Mouse (Mus musculus) kidney, adult 2 months (tissue): ENCODE measurements around the gene Fbxl19. TPM values are rescaled to one million over a fixed set of nuclear protein-coding genes. Genes with fewer than 3 reads are reported as not detected.
A peak's percentile ranks its signal among the peaks of the same experiment; 100 is the strongest.
"Not testable (repeated sequence)": the region's sequence is repeated elsewhere in the genome, so short reads cannot be mapped to it uniquely, and the experiment has no call there.

Source experiments
- DNase-seq: peaks from one replicate; pipeline ENCODE4 v3.0.0; 2021
- H3K27ac ChIP-seq: fragments of 200-500 bp; 2 replicates; pipeline ENCODE4 v1.5.1; 2012; ENCODE audit warnings: low read depth, low read length, control low read depth, inconsistent platforms; ENCODE audit not compliant: insufficient read depth
- H3K27me3 ChIP-seq: fragments of 200-500 bp; replicated peaks from 2 replicates; pipeline ENCODE4 v1.6.1; 2012; ENCODE audit warnings: mild to moderate bottlenecking, moderate library complexity, low read length, inconsistent platforms; ENCODE audit not compliant: control insufficient read depth, insufficient read depth
- H3K36me3 ChIP-seq: fragments of 200-500 bp; 2 replicates; pipeline ENCODE4 v1.6.1; 2012; ENCODE audit warnings: mild to moderate bottlenecking, moderate library complexity, low read length, inconsistent platforms; ENCODE audit not compliant: control insufficient read depth, insufficient read depth
- H3K4me1 ChIP-seq: fragments of 200-500 bp; 2 replicates; pipeline ENCODE4 v1.6.1; 2011; ENCODE audit warnings: low read length; ENCODE audit not compliant: control insufficient read depth, insufficient read depth
- H3K4me3 ChIP-seq: fragments of 200-500 bp; 2 replicates; pipeline ENCODE4 v1.5.1; 2011; ENCODE audit warnings: mild to moderate bottlenecking, low read depth, low read length, control low read depth; ENCODE audit not compliant: insufficient read depth
- CTCF ChIP-seq: fragments of 200-500 bp; conservative IDR thresholded peaks from 2 replicates; pipeline ENCODE4 v1.5.1; 2011; ENCODE audit warnings: low read depth, mild to moderate bottlenecking, control low read depth, low read length, moderate library complexity, mixed read lengths; ENCODE audit not compliant: insufficient read depth, insufficient read length
- POLR2A ChIP-seq: fragments of 200-500 bp; IDR thresholded peaks from one replicate; pipeline ENCODE4 v1.6.1; 2011; ENCODE audit warnings: low read depth, low read length, control low read depth
- WGBS: fragments of 180-500 bp; shearing (Covaris S2); methylation state at CpG from one replicate; pipeline ENCODE4 v1.1.7; 2018; 5-methylcytosine and 5-hydroxymethylcytosine counted together
- polyA plus RNA-seq: library from polyadenylated mRNA; depleted of rRNA; stranded (reverse); fragments of >200 nt; gene quantifications from 2 replicates; pipeline ENCODE4 v1.2.3, GENCODE M21; 2012

Fbxl19 gene
- polyA plus RNA-seq, 1 experiment, result 14.6 TPM

DNA sequence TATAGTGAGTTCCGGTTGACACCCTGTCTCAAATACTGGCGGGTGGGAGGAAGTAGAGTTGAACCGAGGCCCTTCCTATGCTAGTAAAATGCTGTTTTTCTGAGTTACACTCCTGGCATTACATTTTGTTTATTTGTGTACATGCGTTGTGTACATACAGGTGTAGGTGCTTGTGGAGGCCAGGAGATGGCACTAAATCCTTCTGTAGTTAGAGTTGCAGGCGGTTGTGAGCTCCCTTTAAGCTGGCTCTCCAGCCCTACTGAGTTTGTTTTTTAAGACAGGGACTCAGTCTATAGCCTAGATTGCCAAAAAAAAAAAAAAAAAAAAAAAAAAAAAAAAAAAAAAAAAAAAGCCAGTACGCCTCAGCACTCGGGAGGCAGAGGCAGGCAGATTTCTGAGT lies 16.4 kb upstream of the Fbxl19 start:
- Histone ChIP-seq H3K36me3 (no peaks in the 10 kb centered on the region), H3K27me3 (no peaks in the 10 kb centered on the region), H3K4me1 (no peaks in the 10 kb centered on the region), H3K4me3 (no peak overlapping the region), H3K27ac (no peak overlapping the region)
- no peak for DNase-seq
- TF ChIP-seq CTCF, result peak; percentile 9; the same call in 1 of the 2 replicates
- TF ChIP-seq POLR2A, result no peak
- 83% methylated on average over 7 of the region's 7 CpGs for WGBS

DNA sequence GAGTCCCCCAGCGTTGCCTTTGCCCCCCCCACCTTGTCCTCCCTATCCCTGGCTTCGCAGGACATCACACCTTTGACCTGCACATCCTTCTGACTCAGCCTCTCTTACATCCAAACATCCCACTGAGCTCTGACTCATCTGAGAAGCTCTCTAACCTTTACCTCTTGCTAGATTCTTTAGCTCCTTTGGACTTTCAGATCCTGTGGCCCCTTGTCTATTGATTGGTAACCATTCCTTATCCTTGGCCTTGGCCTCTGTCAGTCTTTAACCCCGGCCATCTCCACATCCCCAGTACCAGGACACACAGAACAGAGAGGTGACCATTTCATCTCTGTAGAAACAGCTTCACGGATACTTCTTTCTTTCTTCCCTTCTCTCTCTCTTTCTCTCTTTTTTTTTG lies 14.2 kb upstream of the Fbxl19 start:
- TF ChIP-seq POLR2A (no peak), CTCF (no peak)
- 67% methylated on average over 4 of the region's 4 CpGs for WGBS
- Histone ChIP-seq H3K27me3 (no peaks in the 10 kb centered on the region), H3K27ac (no peak overlapping the region), H3K36me3 (no peaks in the 10 kb centered on the region), H3K4me1 (no peaks in the 10 kb centered on the region), H3K4me3 (no peak overlapping the region)
- DNase-seq, result no peak

DNA sequence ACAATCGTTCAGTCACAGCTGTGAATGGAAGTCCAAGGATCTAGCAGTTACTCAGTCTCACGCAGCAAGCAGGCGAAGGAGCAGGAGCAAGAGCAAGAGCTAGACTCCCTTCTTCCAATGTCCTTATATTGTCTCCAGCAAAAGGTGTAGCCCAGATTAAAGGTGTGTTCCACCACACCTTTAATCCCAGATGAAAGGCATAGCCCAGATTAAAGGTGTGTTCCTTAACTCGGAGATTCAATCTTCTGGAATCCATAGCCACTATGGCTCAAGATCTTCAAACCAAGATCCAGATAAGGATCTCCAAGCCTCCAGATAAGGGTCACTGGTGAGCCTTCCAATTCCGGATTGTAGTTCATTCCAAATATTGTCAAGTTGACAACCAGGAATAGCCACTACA lies 12.3 kb upstream of the Fbxl19 start, which contains the start of gene Ctf2:
Gene Ctf2, minus strand, starts transcription at position 101 of the 400 bp plus-strand sequence.
- WGBS, result 100% methylated on average over 1 of the region's 5 CpGs
- not testable (repeated sequence) for H3K4me3 ChIP-seq

DNA sequence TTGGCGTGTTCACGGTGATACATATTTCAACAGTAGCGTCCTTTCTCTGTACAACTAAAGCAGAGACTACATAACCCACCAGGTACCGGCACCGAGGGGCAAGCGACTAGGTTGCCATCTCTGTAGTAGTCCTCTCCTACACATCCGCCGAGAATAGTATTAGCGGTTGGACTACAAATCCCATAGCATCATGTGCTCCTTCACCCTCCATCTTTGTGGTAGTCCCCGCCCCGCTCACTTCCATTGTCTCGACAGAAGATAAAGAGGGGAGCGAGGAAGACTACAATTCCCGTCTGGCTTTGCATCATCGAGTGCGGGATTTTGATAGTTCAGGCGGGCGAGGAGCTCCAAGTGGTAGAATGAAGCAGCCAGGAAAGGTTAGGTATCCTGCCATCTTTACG lies 908 bp downstream of the Fbxl19 start:
- Histone ChIP-seq H3K4me1 (peaks cover 3% of the 10 kb centered on the region; the same call in 1 of the 2 replicates), H3K4me3 (peak overlapping the region; percentile 87), H3K27me3 (no peaks in the 10 kb centered on the region), H3K36me3 (no peaks in the 10 kb centered on the region), H3K27ac (peak overlapping the region; percentile 77)
- no peak for TF ChIP-seq POLR2A
- TF ChIP-seq CTCF, result 0 out of 2 replicates have a peak, but pooled peaks have one; percentile 0
- peak; percentile 98 for DNase-seq
- under 1% methylated on average over 19 of the region's 19 CpGs for WGBS

More for the DNA sequence above, 12.3 kb upstream of the Fbxl19 start, which contains the start of gene Ctf2:
- not testable (repeated sequence) for DNase-seq, H3K4me1 ChIP-seq, H3K27ac ChIP-seq, H3K36me3 ChIP-seq, H3K27me3 ChIP-seq

DNA sequence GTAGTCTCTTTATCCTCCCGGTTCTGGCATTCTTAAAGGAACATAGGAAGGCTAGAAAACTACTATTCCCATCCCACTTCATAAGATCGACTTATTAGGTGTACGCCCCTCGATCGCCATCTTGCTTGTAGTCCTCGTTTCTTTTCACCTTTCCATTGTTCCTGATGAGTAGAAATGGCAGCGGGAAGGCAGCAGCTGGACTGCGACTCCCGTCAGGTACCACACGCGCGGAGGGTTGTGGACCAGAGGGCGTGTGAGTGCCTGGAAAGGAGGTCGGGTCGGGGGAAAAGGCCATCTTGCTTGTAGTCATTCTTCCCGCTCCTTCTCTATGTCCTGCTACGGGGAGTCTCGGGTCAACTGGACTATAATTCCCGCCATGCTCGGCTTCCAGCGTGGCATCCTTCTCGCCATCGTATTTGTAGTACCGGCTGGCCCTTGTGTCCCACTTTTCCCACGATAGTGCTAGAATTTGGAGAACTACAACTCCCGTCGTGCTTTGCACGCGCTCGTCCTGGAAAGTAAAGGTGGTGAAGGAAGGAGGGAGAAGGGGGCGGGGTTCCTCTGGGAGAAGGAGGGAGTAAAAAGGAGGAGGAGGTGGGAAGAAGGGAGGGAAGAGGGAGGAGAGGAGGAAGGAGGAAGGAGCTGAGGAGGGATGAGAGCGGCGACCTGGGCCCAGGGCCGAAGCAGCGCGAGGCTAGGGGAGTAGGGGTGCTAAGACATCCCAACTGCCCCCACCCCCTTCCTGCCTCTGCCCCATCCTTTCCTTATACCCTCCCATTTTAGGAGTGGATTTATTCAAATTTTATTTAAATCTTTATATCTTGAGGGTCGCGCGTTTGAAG lies 1.5 kb downstream of the Fbxl19 start:
- TF ChIP-seq POLR2A, result peak; percentile 68
- TF ChIP-seq CTCF, result no peak
- no peaks in the 10 kb centered on the region for H3K27me3 ChIP-seq
- peak overlapping the region; percentile 77 for H3K27ac ChIP-seq
- peaks cover 3% of the 10 kb centered on the region; the same call in 1 of the 2 replicates for H3K4me1 ChIP-seq
- WGBS, result under 1% methylated on average over 39 of the region's 39 CpGs
- H3K36me3 ChIP-seq, result no peaks in the 10 kb centered on the region
- peak overlapping the region; percentile 87 for H3K4me3 ChIP-seq
- DNase-seq, result peak; percentile 99

DNA sequence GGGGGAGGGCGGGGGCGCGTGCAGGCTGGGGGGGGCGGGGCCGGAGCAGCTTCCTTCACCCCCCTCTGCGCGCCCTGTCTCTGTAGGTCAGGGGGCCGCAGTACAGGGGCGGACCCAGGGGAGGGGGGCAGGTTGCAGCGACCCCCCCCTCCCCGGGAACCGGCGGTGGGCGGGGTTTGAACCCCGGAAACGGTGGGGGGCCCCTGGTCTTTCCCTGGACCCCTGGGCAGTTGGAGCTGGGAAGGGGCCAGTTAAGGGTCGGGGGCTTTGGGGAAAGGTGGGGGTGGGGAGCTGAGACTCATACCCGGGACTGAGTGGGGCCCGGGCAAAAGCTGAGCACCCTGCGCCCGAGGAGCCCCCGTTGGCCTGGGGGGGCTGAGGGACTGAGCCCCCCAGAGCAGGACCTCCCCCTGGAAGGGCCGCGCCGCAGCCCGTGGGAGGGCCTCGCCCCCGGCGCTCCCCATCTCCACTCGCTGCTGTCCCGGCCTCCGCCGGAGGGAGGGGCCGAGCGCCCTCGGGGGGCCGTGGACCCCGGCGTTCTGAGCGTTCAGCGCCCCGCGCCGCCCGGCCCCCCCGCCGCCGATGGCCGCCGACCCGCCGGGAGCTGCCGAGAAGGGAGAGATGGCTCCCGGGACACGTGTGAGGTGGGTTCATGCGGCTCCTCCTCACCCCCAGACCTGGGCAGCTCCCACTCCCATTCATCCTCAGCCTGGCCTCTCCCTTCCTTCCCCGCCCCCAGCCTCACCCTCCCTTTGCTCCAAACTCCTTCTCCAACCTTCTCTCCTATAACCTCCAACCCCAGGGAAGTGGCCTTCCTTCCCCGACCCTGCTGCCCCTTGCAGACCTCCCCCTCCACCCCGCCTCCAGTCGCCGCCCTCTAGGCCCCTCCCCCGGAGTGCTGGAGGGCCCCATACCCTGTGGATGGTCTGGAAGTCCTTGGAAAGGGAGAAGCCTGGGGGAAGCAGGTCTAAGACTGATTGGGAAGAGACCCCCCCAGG lies 2.5 kb downstream of the Fbxl19 start:
- TF ChIP-seq CTCF, result no peak
- no peak for TF ChIP-seq POLR2A
- no peak for DNase-seq
- 1% methylated on average over 59 of the region's 62 CpGs for WGBS
- Histone ChIP-seq H3K27ac (no peak overlapping the region), H3K4me1 (peaks cover 3% of the 10 kb centered on the region; the same call in 1 of the 2 replicates), H3K27me3 (no peaks in the 10 kb centered on the region), H3K4me3 (peak overlapping the region; percentile 87), H3K36me3 (no peaks in the 10 kb centered on the region)
